Mouse (Mus musculus) right cerebral cortex, postnatal 10 days (tissue): ENCODE measurements at regions not wholly inside any gene's neighbourhood (a gene's known extent, or its start where the extent isn't known, plus 50 kb on each side); places are given as distances from the start of the nearest gene placed in this dataset.

ENCODE experiments used
- DNase-seq, 2 experiments: peaks; one replicate each; pipeline ENCODE4 v3.0.0; 2021; ENCODE audit warnings: low spot score in 2 of 2

GRCm38 (mm10) chr14:105501792-105502632 is 243.6 kb downstream of the Ndfip2 start:
- no peak for DNase-seq

GRCm38 (mm10) chr14:105500966-105501741 is 242.8 kb downstream of the Ndfip2 start:
- peak in 1 of 2 experiments; percentile 43 for DNase-seq

GRCm38 (mm10) chr14:105499319-105499895 is 241.0 kb downstream of the Ndfip2 start:
- DNase-seq, result peak; percentile 56

- DNase-seq, result peak; percentile 39 to 73
These were observed 240.0 kb downstream of the Ndfip2 start for GRCm38 (mm10) chr14:105498155-105498906.

- no peak for DNase-seq
These were observed 236.8 kb downstream of the Ndfip2 start for GRCm38 (mm10) chr14:105495161-105495560.

GRCm38 (mm10) chr14:105494415-105494814 is 236.0 kb downstream of the Ndfip2 start:
- DNase-seq, result no peak

- peak in 1 of 2 experiments; percentile 57 for DNase-seq
These were observed 231.8 kb downstream of the Ndfip2 start for GRCm38 (mm10) chr14:105490158-105490557.

GRCm38 (mm10) chr14:105483352-105484083 is 225.1 kb downstream of the Ndfip2 start:
- DNase-seq, result peak; percentile 78 to 83

- DNase-seq, result no peak
These were observed 224.4 kb downstream of the Ndfip2 start for GRCm38 (mm10) chr14:105482644-105483351.

GRCm38 (mm10) chr14:105480048-105480447 is 221.7 kb downstream of the Ndfip2 start:
- no peak for DNase-seq

GRCm38 (mm10) chr14:105474991-105475553 is 216.7 kb downstream of the Ndfip2 start:
- DNase-seq, result peak; percentile 64 to 74

- no peak for DNase-seq
These were observed 190.6 kb downstream of the Ndfip2 start for GRCm38 (mm10) chr14:105448919-105449458.

GRCm38 (mm10) chr14:105447088-105447487 is 188.7 kb downstream of the Ndfip2 start:
- no peak for DNase-seq

GRCm38 (mm10) chr14:105435343-105435742 is 177.0 kb downstream of the Ndfip2 start:
- DNase-seq, result no peak

- no peak for DNase-seq
These were observed 175.1 kb downstream of the Ndfip2 start for GRCm38 (mm10) chr14:105433456-105433855.

- DNase-seq, result no peak
These were observed 174.3 kb downstream of the Ndfip2 start for GRCm38 (mm10) chr14:105432670-105433069.

- no peak for DNase-seq
These were observed 173.2 kb downstream of the Ndfip2 start for GRCm38 (mm10) chr14:105431584-105431983.

- no peak for DNase-seq
These were observed 171.4 kb downstream of the Ndfip2 start for GRCm38 (mm10) chr14:105429664-105430257.

GRCm38 (mm10) chr14:105427474-105427901 is 169.1 kb downstream of the Ndfip2 start:
- DNase-seq, result peak; percentile 46 to 52
